Mouse (Mus musculus) forebrain, embryonic 15.5 days (tissue): Measurements from ENCODE around the gene Mgp. TPM values are rescaled to one million over a fixed set of nuclear protein-coding genes. Genes with fewer than 3 reads are reported as not detected.

Experiments used
- ATAC-seq: fragments of 200-750 bp; cut with Nextera tagmentation; replicated peaks from 2 replicates; pipeline ENCODE4 v1.8.0; 2017; ENCODE audit warnings: mild to moderate bottlenecking, moderate TSS enrichment, moderate library complexity
- H3K27ac ChIP-seq: fragments of 300-500 bp; sonication (generic); replicated peaks from 2 replicates; pipeline ENCODE4 v1.5.1; 2015; ENCODE audit warnings: mild to moderate bottlenecking, inconsistent platforms
- H3K27me3 ChIP-seq: fragments of 300-500 bp; sonication (generic); 2 replicates; pipeline ENCODE4 v1.6.1; 2015; ENCODE audit warnings: inconsistent platforms
- H3K36me3 ChIP-seq: fragments of 300-500 bp; sonication (generic); 2 replicates; pipeline ENCODE4 v1.6.1; 2015; ENCODE audit warnings: mild to moderate bottlenecking, inconsistent platforms
- H3K4me1 ChIP-seq: fragments of 300-500 bp; sonication (generic); 2 replicates; pipeline ENCODE4 v1.6.1; 2015; ENCODE audit warnings: inconsistent platforms
- H3K4me2 ChIP-seq: fragments of 300-500 bp; sonication (generic); replicated peaks from 2 replicates; pipeline ENCODE4 v1.6.1; 2015; ENCODE audit warnings: mild to moderate bottlenecking, inconsistent platforms
- H3K4me3 ChIP-seq: fragments of 300-500 bp; sonication (generic); 2 replicates; pipeline ENCODE4 v1.5.1; 2015; ENCODE audit warnings: mild to moderate bottlenecking, inconsistent platforms
- H3K9ac ChIP-seq: fragments of 300-500 bp; sonication (generic); replicated peaks from 2 replicates; pipeline ENCODE4 v1.6.1; 2015; ENCODE audit warnings: mild to moderate bottlenecking, inconsistent platforms
- H3K9me3 ChIP-seq: fragments of 300-500 bp; sonication (generic); 2 replicates; pipeline ENCODE4 v1.6.1; 2016; ENCODE audit warnings: inconsistent platforms
- WGBS: fragments of 180-500 bp; shearing (Covaris S2); methylation state at CpG from one replicate; pipeline ENCODE4 v1.1.7; 2015; ENCODE audit warnings: mixed read lengths; 5-methylcytosine and 5-hydroxymethylcytosine counted together
- polyA plus RNA-seq: library from polyadenylated mRNA; unstranded; fragments of >200 nt; fragmentation: Nextera tagmentation; extraction: Ambion mirVana; gene quantifications from 2 replicates; pipeline ENCODE4 v1.2.1, GENCODE M21; 2015

The Mgp gene
- 7.2 and 8.8 TPM in 2 replicates for polyA plus RNA-seq

- no peak within 1 kb of the TSS for H3K9ac ChIP-seq
Observed at GRCm38 (mm10) chr6:136875670-136876069, at the start of gene Mgp. Gene Mgp (minus strand): TSS chr6:136875823.

GRCm38 (mm10) chr6:136925049-136925448 is 49.4 kb upstream of the Mgp start:
- WGBS = 87% methylated on average over 8 of the region's 8 CpGs
- no peak overlapping the region for H3K27ac ChIP-seq
- no peaks in the 10 kb centered on the region for H3K9me3 ChIP-seq
- H3K27me3 ChIP-seq = no peaks in the 10 kb centered on the region
- H3K4me1 ChIP-seq = no peaks in the 10 kb centered on the region
- no peak overlapping the region for H3K4me2 ChIP-seq
- ATAC-seq = no peak
- no peak overlapping the region for H3K9ac ChIP-seq
- no peak overlapping the region for H3K4me3 ChIP-seq
- H3K36me3 ChIP-seq = no peaks in the 10 kb centered on the region

More at GRCm38 (mm10) chr6:136875670-136876069, at the start of gene Mgp:
- 57% methylated on average over 9 of the region's 9 CpGs for WGBS
- H3K4me3 ChIP-seq = no peak within 1 kb of the TSS
- no peak within 1 kb of the TSS for H3K27ac ChIP-seq
- no peaks in the 10 kb centered on the region for H3K27me3 ChIP-seq
- no peak within 1 kb of the TSS for H3K4me2 ChIP-seq
- peaks cover 16% of the 10 kb centered on the region for H3K4me1 ChIP-seq
- H3K36me3 ChIP-seq = no peaks in the 10 kb centered on the region
- no peak for ATAC-seq
- no peaks in the 10 kb centered on the region for H3K9me3 ChIP-seq

GRCm38 (mm10) chr6:136923532-136923931 is 47.9 kb upstream of the Mgp start, which contains the start of gene Pde6h:
Gene Pde6h (plus strand): TSS chr6:136923832.
- no peak within 1 kb of the TSS for H3K9ac ChIP-seq
- WGBS = 85% methylated on average over 8 of the region's 8 CpGs
- ATAC-seq = no peak
- H3K27me3 ChIP-seq = no peaks in the 10 kb centered on the region
- no peak within 1 kb of the TSS for H3K4me3 ChIP-seq
- no peaks in the 10 kb centered on the region for H3K36me3 ChIP-seq
- H3K27ac ChIP-seq = no peak within 1 kb of the TSS
- H3K9me3 ChIP-seq = no peaks in the 10 kb centered on the region
- no peaks in the 10 kb centered on the region for H3K4me1 ChIP-seq
- H3K4me2 ChIP-seq = no peak within 1 kb of the TSS

- Histone ChIP-seq H3K9me3 (no peaks in the 10 kb centered on the region), H3K4me2 (no peak overlapping the region), H3K9ac (no peak overlapping the region), H3K4me1 (no peaks in the 10 kb centered on the region), H3K27me3 (no peaks in the 10 kb centered on the region), H3K4me3 (no peak overlapping the region), H3K27ac (no peak overlapping the region), H3K36me3 (no peaks in the 10 kb centered on the region)
- 94% methylated on average over 7 of the region's 7 CpGs for WGBS
- no peak for ATAC-seq
Observed at GRCm38 (mm10) chr6:136922871-136923270, 47.2 kb upstream of the Mgp start.

- WGBS = 77% methylated on average over 5 of the region's 5 CpGs
- Histone ChIP-seq H3K27ac (no peak within 1 kb of the TSS), H3K4me2 (no peak within 1 kb of the TSS), H3K4me1 (no peaks in the 10 kb centered on the region), H3K36me3 (no peaks in the 10 kb centered on the region), H3K9me3 (no peaks in the 10 kb centered on the region), H3K4me3 (no peak within 1 kb of the TSS), H3K9ac (no peak within 1 kb of the TSS), H3K27me3 (no peaks in the 10 kb centered on the region)
- ATAC-seq = no peak
Observed at GRCm38 (mm10) chr6:136922080-136922479, 46.5 kb upstream of the Mgp start, which contains the start of gene Erp27. Gene Erp27 (minus strand): TSS chr6:136922180.

GRCm38 (mm10) chr6:136921601-136922000 is 46.0 kb upstream of the Mgp start:
- no peaks in the 10 kb centered on the region for H3K4me1 ChIP-seq
- no peak overlapping the region for H3K27ac ChIP-seq
- H3K4me3 ChIP-seq = no peak overlapping the region
- H3K36me3 ChIP-seq = no peaks in the 10 kb centered on the region
- H3K4me2 ChIP-seq = no peak overlapping the region
- no peak; the same call in 1 of the 2 replicates for ATAC-seq
- no peaks in the 10 kb centered on the region for H3K9me3 ChIP-seq
- WGBS = 56% methylated on average over 7 of the region's 7 CpGs
- no peak overlapping the region for H3K9ac ChIP-seq
- no peaks in the 10 kb centered on the region for H3K27me3 ChIP-seq

- no peaks in the 10 kb centered on the region for H3K36me3 ChIP-seq
- peak; percentile 49; the same call in 1 of the 2 replicates for ATAC-seq
- no peak overlapping the region for H3K4me3 ChIP-seq
- H3K4me2 ChIP-seq = no peak overlapping the region
- no peak overlapping the region for H3K9ac ChIP-seq
- WGBS = 43% methylated on average over 16 of the region's 16 CpGs
- H3K4me1 ChIP-seq = no peaks in the 10 kb centered on the region
- H3K9me3 ChIP-seq = no peaks in the 10 kb centered on the region
- H3K27me3 ChIP-seq = no peaks in the 10 kb centered on the region
- no peak overlapping the region for H3K27ac ChIP-seq
Observed at GRCm38 (mm10) chr6:136920320-136921257, 45.0 kb upstream of the Mgp start.

GRCm38 (mm10) chr6:136917885-136918284 is 42.3 kb upstream of the Mgp start:
- no peaks in the 10 kb centered on the region for H3K36me3 ChIP-seq
- no peaks in the 10 kb centered on the region for H3K27me3 ChIP-seq
- H3K9me3 ChIP-seq = no peaks in the 10 kb centered on the region
- H3K9ac ChIP-seq = no peak overlapping the region
- peaks cover 8% of the 10 kb centered on the region for H3K4me1 ChIP-seq
- H3K4me2 ChIP-seq = no peak overlapping the region
- H3K27ac ChIP-seq = no peak overlapping the region
- WGBS = 4% methylated on average over 2 of the region's 2 CpGs
- no peak for ATAC-seq
- no peak overlapping the region for H3K4me3 ChIP-seq

- no peaks in the 10 kb centered on the region for H3K9me3 ChIP-seq
- WGBS = 87% methylated on average over 8 of the region's 8 CpGs
- H3K27me3 ChIP-seq = no peaks in the 10 kb centered on the region
- H3K4me1 ChIP-seq = peaks cover 8% of the 10 kb centered on the region
- no peak overlapping the region for H3K4me3 ChIP-seq
- H3K27ac ChIP-seq = no peak overlapping the region
- H3K9ac ChIP-seq = no peak overlapping the region
- ATAC-seq = no peak
- H3K36me3 ChIP-seq = no peaks in the 10 kb centered on the region
- H3K4me2 ChIP-seq = no peak overlapping the region
Observed at GRCm38 (mm10) chr6:136915721-136916395, 40.2 kb upstream of the Mgp start.

GRCm38 (mm10) chr6:136914234-136914633 is 38.6 kb upstream of the Mgp start:
- no peak overlapping the region for H3K27ac ChIP-seq
- no peaks in the 10 kb centered on the region for H3K36me3 ChIP-seq
- H3K9ac ChIP-seq = no peak overlapping the region
- 96% methylated on average over 6 of the region's 6 CpGs for WGBS
- H3K4me1 ChIP-seq = peaks cover 13% of the 10 kb centered on the region
- no peaks in the 10 kb centered on the region for H3K27me3 ChIP-seq
- H3K9me3 ChIP-seq = no peaks in the 10 kb centered on the region
- no peak for ATAC-seq
- no peak overlapping the region for H3K4me2 ChIP-seq
- no peak overlapping the region for H3K4me3 ChIP-seq

GRCm38 (mm10) chr6:136913384-136914126 is 37.9 kb upstream of the Mgp start:
- Histone ChIP-seq H3K27ac (no peak overlapping the region), H3K9me3 (no peaks in the 10 kb centered on the region), H3K27me3 (no peaks in the 10 kb centered on the region), H3K4me3 (peak overlapping the region; percentile 8; the same call in 1 of the 2 replicates), H3K4me2 (peak overlapping the region; percentile 30), H3K4me1 (peaks cover 13% of the 10 kb centered on the region), H3K36me3 (no peaks in the 10 kb centered on the region), H3K9ac (no peak overlapping the region)
- ATAC-seq = peak; percentile 84
- WGBS = 21% methylated on average over 18 of the region's 18 CpGs
